Mouse (Mus musculus): ENCODE results near the gene Mtcp1.

- no peak for TF ChIP-seq CTCF (IDR thresholded peaks at IDR 0.05; ENCODE audit: borderline replicate concordance, control insufficient read depth, extremely low read depth, insufficient read depth, low read length, poor library complexity)
- TF ChIP-seq POLR2A (IDR thresholded peaks at IDR 0.05; ENCODE audit: control insufficient read depth, extremely low read depth, insufficient read depth, low read length, poor library complexity): no peak
These were observed 43.5 kb downstream of the Mtcp1 start for GRCm38 (mm10) chrX:75372666-75373425.

All from thymus, adult 2 months (tissue).